In genomic region chr6:119107140-119107855, GRCm38 (mm10) we compare ENCODE assay signal across 8 mouse cellular contexts.
A peak's percentile ranks its signal among the peaks of the same experiment; 100 is the strongest.
DNase-seq lines count a peak whose midpoint lies in the region; ATAC-seq and TF ChIP-seq lines count a peak whose summit lies in the region.

No protein-coding gene starts in this region.

- no peak for TF ChIP-seq CTCF in layer of hippocampus, adult 2 months (conservative IDR thresholded peaks at IDR 0.05)

- no peaks in the 10 kb centered on the region for H3K9me3 ChIP-seq in intestine, embryonic 14.5 days (ENCODE audit: control insufficient read depth, low read length)
- H3K9me3 ChIP-seq in liver, embryonic 12.5 days (replicated peaks): no peaks in the 10 kb centered on the region
- H3K9me3 ChIP-seq in neural tube, embryonic 13.5 days: no peaks in the 10 kb centered on the region

- ATAC-seq in intestine, embryonic 14.5 days (replicated peaks; ENCODE audit: low FRiP score, low TSS enrichment, low read depth): peak; percentile 18; the same call in 1 of the 2 replicates
- ATAC-seq in liver, embryonic 12.5 days: no peak
- no peak for ATAC-seq in neural tube, embryonic 13.5 days (ENCODE audit: low read depth)
- ATAC-seq in granulocyte monocyte progenitor cell, adult 5-6 weeks (replicated peaks; ENCODE audit: poor library complexity, severe bottlenecking): no peak

- peak overlapping the region; percentile 85 for H3K4me3 ChIP-seq in layer of hippocampus, adult 2 months
- peak overlapping the region; percentile 59 for H3K4me3 ChIP-seq in intestine, embryonic 14.5 days (ENCODE audit: low read depth, low read length)
- peak overlapping the region; percentile 60 for H3K4me3 ChIP-seq in liver, embryonic 12.5 days
- peak overlapping the region; percentile 75 for H3K4me3 ChIP-seq in neural tube, embryonic 13.5 days

- H3K27me3 ChIP-seq in intestine, embryonic 14.5 days (replicated peaks; ENCODE audit: control insufficient read depth, insufficient read depth, low read length): peaks cover 35% of the 10 kb centered on the region
- H3K27me3 ChIP-seq in liver, embryonic 12.5 days (replicated peaks): peaks cover 85% of the 10 kb centered on the region
- peaks cover 27% of the 10 kb centered on the region for H3K27me3 ChIP-seq in neural tube, embryonic 13.5 days

- H3K27ac ChIP-seq in layer of hippocampus, adult 2 months: peak overlapping the region; percentile 96
- H3K27ac ChIP-seq in intestine, embryonic 14.5 days (ENCODE audit: low read depth): peak overlapping the region; percentile 69
- H3K27ac ChIP-seq in liver, embryonic 12.5 days: no peak overlapping the region
- peak overlapping the region; percentile 96 for H3K27ac ChIP-seq in neural tube, embryonic 13.5 days (replicated peaks)

- no peaks in the 10 kb centered on the region for H3K4me1 ChIP-seq in intestine, embryonic 14.5 days (replicated peaks; ENCODE audit: control insufficient read depth, insufficient read depth, low read length)
- H3K4me1 ChIP-seq in liver, embryonic 12.5 days: peaks cover 20% of the 10 kb centered on the region
- H3K4me1 ChIP-seq in neural tube, embryonic 13.5 days (replicated peaks): peaks cover 37% of the 10 kb centered on the region

- DNase-seq in layer of hippocampus, adult 2 months (ENCODE audit: low spot score in 2 of 2): peak in 1 of 2 experiments; percentile 66
- no peak for DNase-seq in layer of hippocampus, adult 9-10 months (ENCODE audit: low spot score)
- peak; percentile 75 for DNase-seq in cerebellum, adult 9-11 months
- DNase-seq in frontal cortex, postnatal 36 days (ENCODE audit: low spot score in 2 of 2): peak; percentile 43 to 50
- DNase-seq in intestine, embryonic 14.5 days (ENCODE audit: low spot score): peak; percentile 70

- no peaks in the 10 kb centered on the region for H3K36me3 ChIP-seq in intestine, embryonic 14.5 days (ENCODE audit: control insufficient read depth, insufficient read depth, low read length)
- H3K36me3 ChIP-seq in liver, embryonic 12.5 days: no peaks in the 10 kb centered on the region
- H3K36me3 ChIP-seq in neural tube, embryonic 13.5 days: no peaks in the 10 kb centered on the region

- WGBS in intestine, embryonic 14.5 days: under 1% methylated on average over 63 of the region's 69 CpGs
- 2% methylated on average over 63 of the region's 69 CpGs for WGBS in liver, embryonic 12.5 days (ENCODE audit: insufficient replicate concordance)
- under 1% methylated on average over 69 of the region's 69 CpGs for WGBS in neural tube, embryonic 13.5 days

- peak overlapping the region; percentile 60 for H3K9ac ChIP-seq in intestine, embryonic 14.5 days (ENCODE audit: low read length)
- no peak overlapping the region for H3K9ac ChIP-seq in liver, embryonic 12.5 days
- H3K9ac ChIP-seq in neural tube, embryonic 13.5 days: peak overlapping the region; percentile 91

- H3K4me2 ChIP-seq in intestine, embryonic 14.5 days (ENCODE audit: low read length): peak overlapping the region; percentile 85
- peak overlapping the region; percentile 89 for H3K4me2 ChIP-seq in liver, embryonic 12.5 days
- H3K4me2 ChIP-seq in neural tube, embryonic 13.5 days: peak overlapping the region; percentile 84
